Mouse (Mus musculus): ENCODE data around the gene Prkaa1. TPM values are rescaled to one million over a fixed set of nuclear protein-coding genes. Genes with fewer than 3 reads are reported as not detected.

Prkaa1 gene
- polyA plus RNA-seq, 1 experiment from 2014 or later = 13.3 TPM

DNA sequence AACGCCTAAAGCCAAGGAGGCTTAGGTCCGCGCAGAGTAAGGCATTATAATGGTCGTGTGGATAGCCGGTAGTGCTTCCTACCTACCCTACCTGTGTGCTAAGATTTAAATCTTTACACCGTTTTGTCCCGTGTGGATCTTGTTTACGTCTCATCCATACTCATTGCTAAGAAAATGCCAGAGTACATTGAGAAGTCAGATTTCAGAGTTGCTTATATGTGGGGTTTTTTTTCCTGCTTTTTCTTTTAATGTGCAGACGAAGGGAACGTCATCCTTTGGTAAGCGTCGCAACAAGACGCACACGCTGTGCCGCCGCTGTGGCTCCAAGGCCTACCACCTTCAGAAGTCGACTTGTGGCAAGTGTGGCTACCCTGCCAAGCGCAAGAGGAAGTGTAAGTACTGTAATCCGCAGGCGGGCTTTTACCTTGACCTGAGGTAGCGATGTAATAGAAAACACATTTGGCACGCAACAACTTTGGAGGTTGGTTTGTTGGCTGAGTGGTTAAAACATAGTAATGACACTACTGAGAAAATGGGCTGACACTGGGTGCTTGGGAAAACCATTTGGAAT is 26.5 kb upstream of the Prkaa1 start:
- peak overlapping the region; percentile 95 for H3K9ac ChIP-seq (replicated peaks; ENCODE audit: low read depth)
- no peaks in the 10 kb centered on the region for H3K9me3 ChIP-seq (ENCODE audit: low read length)
- peaks cover 6% of the 10 kb centered on the region; the same call in 1 of the 2 replicates for H3K4me1 ChIP-seq (ENCODE audit: insufficient read depth, low read depth, low read length)
- peak overlapping the region; percentile 68 for H3K4me2 ChIP-seq (replicated peaks; ENCODE audit: low read depth, low read length)
- under 1% methylated on average over 22 of the region's 22 CpGs for WGBS
- H3K4me3 ChIP-seq (ENCODE audit: low read depth, low read length) = peak overlapping the region; percentile 83
- TF ChIP-seq EP300 (IDR thresholded peaks at IDR 0.05) (no peak), CTCF (IDR thresholded peaks at IDR 0.05) (no peak)
- ATAC-seq (no peak; the same call in 1 of the 2 replicates), DNase-seq (ENCODE audit: low spot score) (peak; percentile 28)
- H3K27me3 ChIP-seq (replicated peaks; ENCODE audit: insufficient read depth, low read length) = no peaks in the 10 kb centered on the region
- peaks cover 22% of the 10 kb centered on the region; the same call in 1 of the 2 replicates for H3K36me3 ChIP-seq (ENCODE audit: insufficient read depth, low read length)
- peak overlapping the region; percentile 92 for H3K27ac ChIP-seq (ENCODE audit: low read length)

DNA sequence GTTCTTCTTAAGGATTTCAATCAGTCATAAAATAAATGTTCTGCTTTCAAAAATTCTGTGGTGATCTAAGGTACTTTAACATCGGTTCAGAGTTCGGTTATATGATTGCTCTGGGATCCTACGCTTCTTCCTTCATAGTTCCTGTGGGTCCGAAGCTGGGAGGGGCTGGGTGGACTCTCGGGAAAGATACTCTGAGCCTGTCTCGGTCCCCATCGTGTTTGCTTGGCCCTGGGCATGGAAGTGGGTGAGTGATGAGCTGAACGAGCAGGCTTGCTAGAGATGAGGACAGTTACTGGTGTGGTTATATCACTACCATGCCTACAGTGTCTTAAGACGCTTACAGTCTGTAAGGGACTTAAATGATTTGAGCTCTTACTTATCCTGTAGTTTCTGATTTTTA is 25.0 kb upstream of the Prkaa1 start:
- TF ChIP-seq CTCF (IDR thresholded peaks at IDR 0.05) = no peak
- no peak for TF ChIP-seq EP300 (IDR thresholded peaks at IDR 0.05)
- H3K4me2 ChIP-seq (replicated peaks; ENCODE audit: low read depth, low read length) = no peak overlapping the region
- H3K4me1 ChIP-seq (ENCODE audit: insufficient read depth, low read depth, low read length) = peaks cover 6% of the 10 kb centered on the region; the same call in 1 of the 2 replicates
- no peaks in the 10 kb centered on the region for H3K9me3 ChIP-seq (ENCODE audit: low read length)
- ATAC-seq (no peak), DNase-seq (ENCODE audit: low spot score) (no peak)
- H3K4me3 ChIP-seq (ENCODE audit: low read depth, low read length) = no peak overlapping the region
- H3K27me3 ChIP-seq (replicated peaks; ENCODE audit: insufficient read depth, low read length) = no peaks in the 10 kb centered on the region
- H3K36me3 ChIP-seq (ENCODE audit: insufficient read depth, low read length) = peaks cover 30% of the 10 kb centered on the region; the same call in 1 of the 2 replicates
- WGBS = 83% methylated on average over 9 of the region's 9 CpGs
- H3K27ac ChIP-seq (ENCODE audit: low read length) = no peak overlapping the region
- H3K9ac ChIP-seq (replicated peaks; ENCODE audit: low read depth) = no peak overlapping the region

DNA sequence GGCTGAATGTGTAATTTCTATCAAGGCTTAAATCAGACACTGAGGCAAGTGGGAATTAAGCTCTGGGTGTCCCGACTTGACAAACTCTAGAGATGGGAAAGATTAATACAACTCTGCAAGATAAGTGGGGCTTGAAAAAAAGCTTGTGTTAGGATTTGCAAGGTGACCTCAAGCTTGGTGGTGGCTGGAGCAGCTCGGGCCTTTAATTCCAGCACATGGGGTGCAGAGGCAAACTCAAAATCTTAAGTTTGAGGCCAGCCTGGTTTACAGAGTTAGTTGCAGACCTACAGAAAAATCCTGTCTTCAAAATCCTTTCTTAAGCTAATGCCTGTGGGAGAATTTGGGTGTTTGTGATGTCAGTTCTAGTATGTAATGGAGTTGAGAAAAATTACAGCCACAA is 24.5 kb upstream of the Prkaa1 start:
- no peak for TF ChIP-seq CTCF (IDR thresholded peaks at IDR 0.05)
- no peak for TF ChIP-seq EP300 (IDR thresholded peaks at IDR 0.05)
- DNase-seq (ENCODE audit: low spot score) = no peak
- peaks cover 31% of the 10 kb centered on the region; the same call in 1 of the 2 replicates for H3K36me3 ChIP-seq (ENCODE audit: insufficient read depth, low read length)

DNA sequence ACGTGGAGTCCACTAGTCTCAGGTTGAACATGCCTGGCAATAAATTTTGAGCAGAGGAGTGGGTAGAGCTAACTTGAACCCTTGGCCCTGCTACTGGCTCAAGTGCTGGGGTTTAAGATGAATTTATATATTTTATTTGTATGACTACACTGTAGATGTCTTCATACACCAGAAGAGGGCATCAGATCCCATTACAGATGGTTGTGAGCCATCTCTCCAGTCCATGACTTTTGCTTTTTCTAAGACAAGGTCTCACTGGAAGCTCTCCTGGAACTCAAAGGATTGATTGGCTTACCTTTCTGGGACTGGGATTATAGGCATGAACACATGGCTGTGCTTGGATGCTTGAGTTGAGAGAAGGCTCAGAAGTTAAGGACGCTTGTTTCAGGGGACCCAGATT is 24.0 kb upstream of the Prkaa1 start:
- Histone ChIP-seq H3K4me3 (ENCODE audit: low read depth, low read length) (no peak overlapping the region), H3K27me3 (replicated peaks; ENCODE audit: insufficient read depth, low read length) (no peaks in the 10 kb centered on the region), H3K4me1 (ENCODE audit: insufficient read depth, low read depth, low read length) (peaks cover 6% of the 10 kb centered on the region; the same call in 1 of the 2 replicates), H3K36me3 (ENCODE audit: insufficient read depth, low read length) (peaks cover 33% of the 10 kb centered on the region; the same call in 1 of the 2 replicates), H3K9me3 (ENCODE audit: low read length) (no peaks in the 10 kb centered on the region), H3K27ac (ENCODE audit: low read length) (no peak overlapping the region), H3K4me2 (replicated peaks; ENCODE audit: low read depth, low read length) (no peak overlapping the region), H3K9ac (replicated peaks; ENCODE audit: low read depth) (no peak overlapping the region)
- TF ChIP-seq EP300 (IDR thresholded peaks at IDR 0.05) = no peak
- peak; percentile 40 for TF ChIP-seq CTCF (IDR thresholded peaks at IDR 0.05)
- DNase-seq (ENCODE audit: low spot score) (peak; percentile 28), ATAC-seq (no peak)
- WGBS = 92% methylated on average over 2 of the region's 2 CpGs

More for the DNA sequence above, 24.5 kb upstream of the Prkaa1 start:
- 89% methylated on average over 2 of the region's 2 CpGs for WGBS
- Histone ChIP-seq H3K27ac (ENCODE audit: low read length) (no peak overlapping the region), H3K4me1 (ENCODE audit: insufficient read depth, low read depth, low read length) (peaks cover 6% of the 10 kb centered on the region; the same call in 1 of the 2 replicates), H3K9me3 (ENCODE audit: low read length) (no peaks in the 10 kb centered on the region), H3K9ac (replicated peaks; ENCODE audit: low read depth) (no peak overlapping the region), H3K27me3 (replicated peaks; ENCODE audit: insufficient read depth, low read length) (no peaks in the 10 kb centered on the region), H3K4me2 (replicated peaks; ENCODE audit: low read depth, low read length) (no peak overlapping the region), H3K4me3 (ENCODE audit: low read depth, low read length) (no peak overlapping the region)
- ATAC-seq = no peak

DNA sequence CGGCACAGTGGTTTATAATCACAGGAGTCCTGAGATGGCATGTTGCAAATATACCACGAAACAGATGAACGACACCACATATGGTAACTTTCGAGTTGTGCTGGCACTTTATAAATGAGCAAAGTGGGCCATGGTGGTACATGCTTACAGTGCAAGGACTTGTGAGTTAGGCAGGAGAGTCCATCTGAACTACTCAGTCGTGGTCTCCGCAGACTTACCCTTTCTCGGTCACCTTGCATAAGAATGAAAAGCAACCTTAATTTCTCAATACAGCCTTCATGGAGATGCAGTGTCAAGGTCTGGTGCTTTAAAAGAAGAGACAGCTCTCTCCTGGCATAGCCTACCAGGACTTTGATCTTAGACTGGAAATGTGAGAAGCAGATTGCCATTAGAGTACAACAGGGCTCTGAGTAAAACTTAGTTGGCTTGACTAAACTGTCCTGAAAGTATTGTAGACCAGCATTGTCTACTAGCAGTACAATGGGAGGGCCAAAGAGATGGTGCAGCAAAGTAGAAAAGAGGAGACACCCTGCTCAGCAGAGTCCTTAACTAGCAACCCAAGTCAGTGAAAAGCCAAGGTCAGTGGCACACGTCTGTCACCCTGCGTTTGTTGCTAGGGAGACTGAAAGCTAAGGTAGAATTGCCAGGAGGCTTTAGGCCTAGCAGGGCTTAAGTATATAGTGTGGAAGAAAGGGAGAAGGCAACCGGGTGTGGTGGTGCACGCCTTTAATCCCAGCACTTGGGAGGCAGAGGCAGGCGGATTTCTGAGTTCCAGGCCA is 21.9 kb upstream of the Prkaa1 start:
- H3K27me3 ChIP-seq (replicated peaks; ENCODE audit: insufficient read depth, low read length) = no peaks in the 10 kb centered on the region
- no peak for DNase-seq (ENCODE audit: low spot score)
- TF ChIP-seq CTCF (IDR thresholded peaks at IDR 0.05) = no peak
- no peak for TF ChIP-seq EP300 (IDR thresholded peaks at IDR 0.05)
- H3K9ac ChIP-seq (replicated peaks; ENCODE audit: low read depth) = no peak overlapping the region
- no peak overlapping the region for H3K4me3 ChIP-seq (ENCODE audit: low read depth, low read length)
- 86% methylated on average over 12 of the region's 12 CpGs for WGBS
- peaks cover 33% of the 10 kb centered on the region; the same call in 1 of the 2 replicates for H3K36me3 ChIP-seq (ENCODE audit: insufficient read depth, low read length)
- no peak overlapping the region for H3K27ac ChIP-seq (ENCODE audit: low read length)
- no peak for ATAC-seq
- H3K4me1 ChIP-seq (ENCODE audit: insufficient read depth, low read depth, low read length) = peaks cover 3% of the 10 kb centered on the region; the same call in 1 of the 2 replicates
- H3K4me2 ChIP-seq (replicated peaks; ENCODE audit: low read depth, low read length) = no peak overlapping the region
- H3K9me3 ChIP-seq (ENCODE audit: low read length) = no peaks in the 10 kb centered on the region

DNA sequence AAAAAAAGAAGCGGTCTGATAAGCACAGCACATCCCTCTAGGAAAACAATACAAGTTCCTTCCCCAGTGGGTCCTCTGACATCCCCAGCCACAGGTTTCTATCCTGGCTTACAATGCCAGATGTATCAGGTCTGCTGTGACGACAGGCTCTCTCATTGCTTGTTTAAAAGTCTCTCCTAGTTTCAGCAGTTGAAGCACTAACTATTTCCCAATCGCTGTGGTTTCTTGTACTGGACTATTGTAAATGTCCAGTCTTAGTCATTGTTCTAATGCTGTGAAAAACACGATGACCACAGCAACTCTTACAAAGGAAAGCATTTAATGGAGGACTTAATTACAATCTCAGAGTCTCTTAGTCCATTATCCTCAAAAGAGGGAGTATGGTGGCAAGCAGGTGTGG is 17.2 kb upstream of the Prkaa1 start:
- no peak for ATAC-seq
- Histone ChIP-seq H3K27ac (ENCODE audit: low read length) (no peak overlapping the region), H3K27me3 (replicated peaks; ENCODE audit: insufficient read depth, low read length) (no peaks in the 10 kb centered on the region), H3K4me2 (replicated peaks; ENCODE audit: low read depth, low read length) (no peak overlapping the region), H3K36me3 (ENCODE audit: insufficient read depth, low read length) (peaks cover 11% of the 10 kb centered on the region; the same call in 1 of the 2 replicates), H3K4me1 (ENCODE audit: insufficient read depth, low read depth, low read length) (no peaks in the 10 kb centered on the region), H3K9ac (replicated peaks; ENCODE audit: low read depth) (no peak overlapping the region), H3K4me3 (ENCODE audit: low read depth, low read length) (no peak overlapping the region), H3K9me3 (ENCODE audit: low read length) (no peaks in the 10 kb centered on the region)
- no peak for TF ChIP-seq CTCF (IDR thresholded peaks at IDR 0.05)
- no peak for TF ChIP-seq EP300 (IDR thresholded peaks at IDR 0.05)
- DNase-seq (ENCODE audit: low spot score) = peak; percentile 22
- WGBS = 76% methylated on average over 4 of the region's 4 CpGs

All from lung, postnatal 0 days (tissue).